Mouse (Mus musculus): ENCODE data around the gene Lyrm9. TPM values are rescaled to one million over a fixed set of nuclear protein-coding genes. Genes with fewer than 3 reads are reported as not detected.

The Lyrm9 gene
- polyA plus RNA-seq, 1 experiment from 2014 or later = 13.9 TPM

GRCm38 (mm10) chr11:78887102-78887971, 61.0 kb downstream of the Lyrm9 start:
- Histone ChIP-seq H3K27ac (ENCODE audit: low read depth) (no peak overlapping the region; the same call in 1 of the 2 replicates), H3K36me3 (ENCODE audit: insufficient read depth) (no peaks in the 10 kb centered on the region), H3K4me2 (0 out of 2 replicates have a peak overlapping the region, but pooled peaks have one; percentile 10), H3K9ac (no peak overlapping the region), H3K9me3 (ENCODE audit: low read depth, low read length) (no peaks in the 10 kb centered on the region), H3K4me3 (ENCODE audit: low read depth, low read length) (no peak overlapping the region), H3K27me3 (ENCODE audit: insufficient read depth, low read length) (no peaks in the 10 kb centered on the region), H3K4me1 (ENCODE audit: insufficient read depth) (no peaks in the 10 kb centered on the region)
- ATAC-seq (ENCODE audit: insufficient read depth) (peak; percentile 88), DNase-seq (peak; percentile 90)
- TF ChIP-seq CTCF (IDR thresholded peaks at IDR 0.05; ENCODE audit: low read depth) = no peak
- WGBS = 41% methylated on average over 9 of the region's 9 CpGs

- Histone ChIP-seq H3K4me3 (ENCODE audit: low read depth, low read length) (no peak overlapping the region), H3K36me3 (ENCODE audit: insufficient read depth) (no peaks in the 10 kb centered on the region), H3K27ac (ENCODE audit: low read depth) (no peak overlapping the region), H3K9ac (no peak overlapping the region), H3K4me1 (ENCODE audit: insufficient read depth) (no peaks in the 10 kb centered on the region), H3K9me3 (ENCODE audit: low read depth, low read length) (no peaks in the 10 kb centered on the region), H3K27me3 (ENCODE audit: insufficient read depth, low read length) (no peaks in the 10 kb centered on the region), H3K4me2 (no peak overlapping the region)
- TF ChIP-seq CTCF (IDR thresholded peaks at IDR 0.05; ENCODE audit: low read depth) = no peak
- no peak for ATAC-seq (ENCODE audit: insufficient read depth)
- DNase-seq = no peak
- WGBS = 82% methylated on average over 4 of the region's 4 CpGs
Measured at GRCm38 (mm10) chr11:78889156-78889555, 62.8 kb downstream of the Lyrm9 start.

Other genes with a start within 250 kb of the Lyrm9 start
- gene Nlk, start 129.2 kb upstream of the Lyrm9 start, polyA plus RNA-seq (2014; fragmentation: Nextera tagmentation; extraction: Ambion mirVana) = 14.5 and 15.9 TPM in 2 replicates
- gene Ccnq, start 74.9 kb upstream of the Lyrm9 start, polyA plus RNA-seq (2014; fragmentation: Nextera tagmentation; extraction: Ambion mirVana) = 42.4 and 48.0 TPM in 2 replicates
- 3.1 and 3.9 TPM in 2 replicates for gene Nos2, start 94.2 kb downstream of the Lyrm9 start, polyA plus RNA-seq (2014; fragmentation: Nextera tagmentation; extraction: Ambion mirVana)
- 23.9 and 25.7 TPM in 2 replicates for gene Lgals9, start 158.4 kb downstream of the Lyrm9 start, polyA plus RNA-seq (2014; fragmentation: Nextera tagmentation; extraction: Ambion mirVana)

All from lung, embryonic 14.5 days (tissue).